Mouse (Mus musculus): ENCODE measurements around the gene Gm6164. TPM values are rescaled to one million over a fixed set of nuclear protein-coding genes. Genes with fewer than 3 reads are reported as not detected.
"Not testable (repeated sequence)": the region's sequence is repeated elsewhere in the genome, so short reads cannot be mapped to it uniquely, and the experiment has no call there.

The Gm6164 gene
- total RNA-seq (2021) = not detected
- long read RNA-seq, experiment 1 = 0 reads
- long read RNA-seq, experiment 2 = 0 reads

DNA sequence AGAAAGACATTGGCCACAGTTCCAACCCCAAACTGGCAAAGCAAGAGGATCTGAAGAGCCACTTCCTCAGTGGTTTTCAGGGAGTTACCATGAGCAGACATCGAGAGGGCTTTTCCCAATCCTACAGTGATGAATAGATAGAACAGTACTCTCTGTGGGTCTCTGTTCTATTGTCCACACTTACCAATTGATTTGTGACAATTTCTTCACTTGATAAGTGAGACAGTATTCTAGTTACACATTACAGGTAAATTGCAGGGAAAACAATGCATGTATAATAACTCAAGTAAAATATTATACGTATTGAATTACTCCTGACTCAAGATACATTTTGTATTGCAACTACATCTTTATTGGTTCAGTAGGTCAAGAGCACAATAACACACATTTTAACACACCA, at the start of gene Gm6164:
Gene Gm6164, minus strand, starts transcription at position 101 of the 400 bp plus-strand sequence.
- DNase-seq (ENCODE audit: low spot score in 2 of 2) = not testable (repeated sequence)

DNA sequence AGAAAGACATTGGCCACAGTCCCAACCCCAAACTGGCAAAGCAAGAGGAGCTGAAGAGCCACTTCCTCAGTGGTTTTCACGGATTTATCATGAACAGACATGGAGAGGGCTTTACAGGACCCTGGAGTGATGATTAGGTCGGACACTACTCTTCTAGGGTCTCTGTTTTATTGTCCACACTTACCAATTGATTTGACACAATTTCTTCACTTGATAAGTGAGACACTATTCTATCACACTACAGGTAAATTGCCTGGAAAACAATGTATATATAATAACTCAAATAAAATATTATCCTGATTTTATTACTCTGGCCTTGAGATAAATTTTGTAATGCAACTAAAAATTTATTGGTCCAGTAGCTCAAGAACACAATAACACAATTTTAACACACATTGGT, 28.3 kb upstream of the Gm6164 start, which contains the start of gene Gm4498:
Gene Gm4498, minus strand, starts transcription at position 101 of the 400 bp plus-strand sequence.
- DNase-seq (ENCODE audit: low spot score in 2 of 2) = not testable (repeated sequence)

DNA sequence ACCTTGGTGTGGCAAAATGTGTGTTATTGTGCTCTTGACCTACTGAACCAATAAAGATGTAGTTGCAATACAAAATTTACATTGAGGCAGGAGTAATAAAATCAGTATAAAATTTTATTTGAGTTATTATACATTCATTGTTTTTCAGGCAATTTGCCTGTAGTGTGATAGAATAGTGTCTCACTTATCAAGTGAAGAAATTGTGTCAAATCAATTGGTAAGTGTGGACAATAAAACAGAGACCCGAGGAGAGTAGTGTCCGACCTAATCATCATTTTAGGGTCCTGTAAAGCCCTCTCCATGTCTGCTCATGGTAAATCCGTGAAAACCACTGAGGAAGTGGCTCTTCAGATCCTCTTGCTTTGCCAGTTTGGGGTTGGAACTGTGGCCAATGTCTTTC, 12.0 kb downstream of the Gm6164 start, which contains the start of gene Vmn1r95:
Gene Vmn1r95, plus strand, starts transcription at position 301 of the 400 bp plus-strand sequence.
- DNase-seq (ENCODE audit: low spot score in 2 of 2) = not testable (repeated sequence)

DNA sequence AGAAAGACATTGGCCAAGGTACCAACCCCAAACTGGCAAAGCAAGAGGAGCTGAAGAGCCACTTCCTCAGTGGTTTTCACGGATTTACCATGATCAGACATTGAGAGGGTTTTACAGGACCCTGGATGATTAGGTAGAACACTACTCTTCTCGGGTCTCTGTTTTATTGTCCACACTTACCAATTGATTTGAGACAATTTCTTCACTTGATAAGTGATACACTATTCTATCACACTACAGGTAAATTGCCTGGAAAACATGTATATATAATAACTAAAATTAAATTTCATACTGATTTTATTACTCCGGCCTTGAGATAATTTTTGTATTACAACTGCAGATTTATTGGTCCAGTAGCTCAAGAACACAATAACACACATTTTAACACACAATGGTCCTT, 37.1 kb downstream of the Gm6164 start, which contains the start of gene Vmn1r94:
Gene Vmn1r94, minus strand, starts transcription at position 101 of the 400 bp plus-strand sequence.
- DNase-seq (ENCODE audit: low spot score in 2 of 2) = not testable (repeated sequence)

Other genes with a start within 250 kb of the Gm6164 start
- not detected for gene Ceacam20, start 240.2 kb downstream of the Gm6164 start, total RNA-seq (2021)
- gene Nlrp9b, start 214.1 kb downstream of the Gm6164 start, total RNA-seq (2021) = not detected
- gene Vmn1r91, start 105.9 kb downstream of the Gm6164 start, total RNA-seq (2021) = not detected
- not detected for gene Gm16442, start 83.0 kb downstream of the Gm6164 start, total RNA-seq (2021)
- gene Vmn1r93, start 66.5 kb downstream of the Gm6164 start, total RNA-seq (2021) = not detected
- not detected for gene Vmn1r94, start 37.2 kb downstream of the Gm6164 start, total RNA-seq (2021)
- not detected for gene Vmn1r95, start 11.9 kb downstream of the Gm6164 start, total RNA-seq (2021)
- gene Gm4498, start 28.2 kb upstream of the Gm6164 start, total RNA-seq (2021) = not detected
- not detected for gene Gm5890, start 57.2 kb upstream of the Gm6164 start, total RNA-seq (2021)
- not detected for gene Gm4133, start 128.5 kb upstream of the Gm6164 start, total RNA-seq (2021)
- gene Gm5728, start 169.8 kb upstream of the Gm6164 start, total RNA-seq (2021) = not detected
- not detected for gene Vmn1r100, start 212.3 kb upstream of the Gm6164 start, total RNA-seq (2021)
- gene Vmn1r101, start 237.0 kb upstream of the Gm6164 start, total RNA-seq (2021) = not detected

Data from adrenal gland, postnatal 4 days (tissue).